Mouse (Mus musculus) ES-E14 (cell line): ENCODE measurements around the gene Dnph1. TPM values are rescaled to one million over a fixed set of nuclear protein-coding genes. Genes with fewer than 3 reads are reported as not detected.

Experiments
- DNase-seq: peaks from one replicate; pipeline ENCODE4 v3.0.0-alpha.2; 2013; ENCODE audit warnings: low read depth, low spot score
- H3K27ac ChIP-seq: 2 replicates; pipeline ENCODE4 v1.5.1; 2012; ENCODE audit warnings: low read depth, mild to moderate bottlenecking, low read length, moderate library complexity, mixed read lengths; ENCODE audit not compliant: poor library complexity, insufficient read depth, severe bottlenecking
- H3K36me3 ChIP-seq: 2 replicates; pipeline ENCODE4 v1.6.1; 2012; ENCODE audit warnings: mild to moderate bottlenecking, low read length, moderate library complexity, mixed read lengths; ENCODE audit not compliant: control insufficient read depth, poor library complexity, insufficient read depth, severe bottlenecking
- H3K4me1 ChIP-seq, 2 experiments: fragments of 150-350 bp in 1 of 2; sonication (generic) in 1 of 2; 2 replicates each; pipeline ENCODE4 v1.6.1; 2012; ENCODE audit warnings: low read length in 2 of 2, mild to moderate bottlenecking in 1 of 2, mixed read lengths in 1 of 2; ENCODE audit not compliant: control insufficient read depth in 2 of 2, insufficient read depth in 2 of 2, poor library complexity in 1 of 2
- H3K4me3 ChIP-seq, 2 experiments: fragments of 150-350 bp in 1 of 2; sonication (generic) in 1 of 2; 2 replicates each; pipeline ENCODE4 v1.5.1; 2012; ENCODE audit warnings: low read length in 2 of 2, low read depth in 1 of 2, mild to moderate bottlenecking in 1 of 2, mixed read lengths in 1 of 2; ENCODE audit not compliant: insufficient read depth in 1 of 2, poor library complexity in 1 of 2, severe bottlenecking in 1 of 2
- H3K9ac ChIP-seq: 2 replicates; pipeline ENCODE4 v1.6.1; 2012; ENCODE audit warnings: low read depth, mild to moderate bottlenecking, low read length, mixed read lengths; ENCODE audit not compliant: poor library complexity, insufficient read depth, severe bottlenecking
- H3K9me3 ChIP-seq: fragments of 150-350 bp; sonication (generic); 2 replicates; pipeline ENCODE4 v1.6.1; 2012; ENCODE audit warnings: low read depth, mild to moderate bottlenecking, low read length; ENCODE audit not compliant: control insufficient read depth, insufficient read depth
- CHD2 ChIP-seq: IDR thresholded peaks from 2 replicates; pipeline ENCODE4 v1.6.1; 2014; ENCODE audit warnings: mild to moderate bottlenecking, low read depth, low read length, inconsistent platforms
- HCFC1 ChIP-seq: IDR thresholded peaks from 2 replicates; pipeline ENCODE4 v1.6.1; 2012; ENCODE audit warnings: low read length, inconsistent platforms, borderline replicate concordance; ENCODE audit not compliant: insufficient read depth
- MAFK ChIP-seq: IDR thresholded peaks from 2 replicates; pipeline ENCODE4 v1.6.1; 2014; ENCODE audit warnings: mild to moderate bottlenecking, low read depth, low read length, inconsistent platforms; ENCODE audit not compliant: insufficient read depth
- ZC3H11A ChIP-seq: IDR thresholded peaks from 2 replicates; pipeline ENCODE4 v1.6.1; 2012; ENCODE audit warnings: low read depth, mild to moderate bottlenecking, inconsistent platforms, low read length, borderline replicate concordance
- ZNF384 ChIP-seq: IDR thresholded peaks from 2 replicates; pipeline ENCODE4 v1.6.1; 2012; ENCODE audit warnings: low read depth, low read length, inconsistent platforms
- in situ Hi-C, 2 experiments: fragments of 600-800 bp; cut with MboI; formaldehyde crosslinking; loops; one replicate each; pipeline ENCODE4 v1.15.1; 2025; ENCODE audit warnings: low sequenced_read_pairs in 2 of 2, inconsistent platforms in 1 of 2; ENCODE audit not compliant: unreplicated experiment in 2 of 2
- total RNA-seq: library from RNA; depleted of rRNA; stranded (reverse); fragments of 300-350 nt; gene quantifications from 2 replicates; pipeline ENCODE4 v1.2.3, GENCODE M21; 2012

Gene Dnph1
- total RNA-seq, 1 experiment: 44.1 TPM

- in situ Hi-C loops: no loop called here
- no peak for TF ChIP-seq CHD2
- Histone ChIP-seq H3K9ac (no peak overlapping the region), H3K36me3 (no peaks in the 10 kb centered on the region), H3K27ac (no peak overlapping the region), H3K4me3 (peak overlapping the region; percentile 61 to 67; a peak in 3 of 4 replicates), H3K9me3 (no peaks in the 10 kb centered on the region), H3K4me1 (peaks cover 6 to 35% of the 10 kb centered on the region in 2 experiments)
- DNase-seq: no peak
Measured at GRCm38 (mm10) chr17:46454539-46454938, 42.0 kb upstream of the Dnph1 start.

GRCm38 (mm10) chr17:46455110-46455691 lies 41.3 kb upstream of the Dnph1 start:
- peak overlapping the region; percentile 20 for H3K9ac ChIP-seq
- no peak for TF ChIP-seq ZC3H11A
- TF ChIP-seq MAFK: no peak
- no peak for TF ChIP-seq CHD2
- no peak for TF ChIP-seq HCFC1
- TF ChIP-seq ZNF384: no peak
- peaks cover 6 to 39% of the 10 kb centered on the region in 2 experiments for H3K4me1 ChIP-seq
- in situ Hi-C loops: no loop called here
- H3K9me3 ChIP-seq: no peaks in the 10 kb centered on the region
- no peak overlapping the region for H3K27ac ChIP-seq
- no peak for DNase-seq
- H3K36me3 ChIP-seq: no peaks in the 10 kb centered on the region
- peak overlapping the region; percentile 61 to 67 for H3K4me3 ChIP-seq

GRCm38 (mm10) chr17:46457791-46458190 lies 38.7 kb upstream of the Dnph1 start:
- peak; percentile 78 for DNase-seq
- H3K4me1 ChIP-seq: peaks cover 6 to 43% of the 10 kb centered on the region in 2 experiments
- TF ChIP-seq MAFK (no peak), ZC3H11A (peak; percentile 36; the same call in 1 of the 2 replicates)

DNA sequence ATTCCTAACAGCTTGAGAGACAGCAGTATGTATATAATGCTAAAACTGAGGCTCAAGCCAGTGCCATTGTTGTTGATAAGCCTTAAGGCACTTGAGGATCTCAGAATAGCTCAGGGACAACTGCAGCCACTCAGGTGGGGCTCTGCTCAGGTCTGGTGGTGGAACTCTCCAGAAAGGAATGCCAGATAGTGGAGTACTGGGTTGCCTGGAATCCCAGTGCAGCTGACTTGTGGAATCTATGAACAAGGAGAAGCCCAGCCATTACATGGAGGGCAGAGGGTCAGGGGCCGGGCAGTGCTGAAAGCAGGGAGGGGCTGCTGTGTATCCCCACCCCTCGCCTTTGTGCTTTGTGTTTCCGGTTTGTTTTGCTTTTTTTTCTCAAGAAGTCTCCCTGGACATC lies 38.1 kb upstream of the Dnph1 start:
- Histone ChIP-seq H3K4me3 (no peak overlapping the region), H3K9ac (no peak overlapping the region), H3K9me3 (no peaks in the 10 kb centered on the region), H3K36me3 (no peaks in the 10 kb centered on the region), H3K27ac (no peak overlapping the region), H3K4me1 (peaks cover 5 to 41% of the 10 kb centered on the region in 2 experiments)
- no peak for DNase-seq
- no peak for TF ChIP-seq ZC3H11A
- no peak for TF ChIP-seq MAFK
- no peak for TF ChIP-seq HCFC1
- no peak for TF ChIP-seq ZNF384
- TF ChIP-seq CHD2: no peak
- in situ Hi-C loops: no loop called here

More at GRCm38 (mm10) chr17:46457791-46458190, 38.7 kb upstream of the Dnph1 start:
- Histone ChIP-seq H3K9ac (no peak overlapping the region), H3K36me3 (no peaks in the 10 kb centered on the region), H3K27ac (no peak overlapping the region), H3K9me3 (no peaks in the 10 kb centered on the region), H3K4me3 (no peak overlapping the region)
- in situ Hi-C loops: no loop called here

DNA sequence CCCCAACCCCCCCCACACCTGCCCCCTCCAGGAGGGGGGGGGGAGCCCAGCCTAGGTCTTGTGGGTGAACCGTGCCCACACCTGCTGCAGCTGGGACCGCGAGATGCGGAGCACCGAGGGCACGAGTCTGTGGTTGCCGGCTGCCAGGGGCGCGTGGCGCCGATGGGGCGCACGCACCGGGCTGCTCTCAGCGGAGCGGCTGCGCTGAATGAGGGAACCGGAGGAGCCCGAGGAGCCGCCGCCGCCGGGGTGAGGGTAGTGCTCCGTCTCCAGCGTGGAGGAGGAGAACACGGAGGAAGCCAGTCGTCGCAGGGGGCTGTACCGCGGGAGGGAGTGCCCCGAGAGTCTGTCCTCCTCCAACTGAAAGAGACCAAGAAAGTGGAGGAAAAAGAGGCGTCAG lies 35.8 kb upstream of the Dnph1 start:
- H3K9ac ChIP-seq: peak overlapping the region; percentile 49
- DNase-seq: no peak
- no peak overlapping the region for H3K27ac ChIP-seq
- peak overlapping the region; percentile 50 to 53 for H3K4me3 ChIP-seq
- no peaks in the 10 kb centered on the region for H3K36me3 ChIP-seq
- peaks cover 2 to 25% of the 10 kb centered on the region in 2 experiments; a peak in 2 of 4 replicates for H3K4me1 ChIP-seq
- TF ChIP-seq ZC3H11A (no peak), HCFC1 (no peak), MAFK (no peak), ZNF384 (no peak), CHD2 (no peak)
- H3K9me3 ChIP-seq: no peaks in the 10 kb centered on the region
- in situ Hi-C loops: no loop called here
